Mouse (Mus musculus): ENCODE data around the gene Icam5.

DNA sequence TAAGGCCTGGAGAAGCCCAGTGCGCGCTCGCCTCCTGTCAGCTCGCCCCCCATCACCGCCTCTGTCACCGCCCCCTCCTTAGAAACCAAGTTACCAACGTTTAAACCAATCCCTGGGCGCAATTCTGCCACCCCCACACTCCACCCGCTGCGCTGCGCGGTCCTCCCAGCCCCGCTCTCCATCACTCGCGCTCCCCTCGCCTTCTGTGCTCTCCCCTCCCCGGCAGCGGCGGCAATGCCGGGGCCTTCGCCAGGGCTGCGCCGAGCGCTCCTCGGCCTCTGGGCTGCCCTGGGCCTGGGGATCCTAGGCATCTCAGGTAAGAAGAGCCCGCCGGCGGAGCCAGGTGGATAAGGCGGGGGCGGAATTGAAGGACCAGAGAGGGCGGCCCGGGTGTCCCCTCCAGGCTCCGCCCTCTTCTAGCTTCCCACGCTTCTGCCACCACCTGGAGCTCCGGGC is at the start of gene Icam5:
- TF ChIP-seq POLR2A (IDR thresholded peaks at IDR 0.05; ENCODE audit: low read depth, low read length) (no peak), CTCF (IDR thresholded peaks at IDR 0.05; ENCODE audit: extremely low read depth, insufficient read length, insufficient replicate concordance, low read depth, low read length) (no peak)

Measured in small intestine, adult 2 months (tissue).